Mouse (Mus musculus): ENCODE results near the gene Lhfp. TPM values are rescaled to one million over a fixed set of nuclear protein-coding genes. Genes with fewer than 3 reads are reported as not detected.

Lhfp gene
- polyA plus RNA-seq, 1 experiment: 114 TPM

- WGBS: 46% methylated on average over 10 of the region's 10 CpGs
- peak overlapping the region; percentile 31; the same call in 1 of the 2 replicates for H3K27ac ChIP-seq (ENCODE audit: insufficient read depth, low read length)
- no peaks in the 10 kb centered on the region for H3K27me3 ChIP-seq (ENCODE audit: control insufficient read depth, insufficient read depth, low read length)
- H3K4me1 ChIP-seq (ENCODE audit: control insufficient read depth, insufficient read depth, low read length): peaks cover 15% of the 10 kb centered on the region
- DNase-seq: peak; percentile 64 to 84
- H3K4me3 ChIP-seq (replicated peaks; ENCODE audit: insufficient read depth, low read depth, low read length): no peak overlapping the region
- TF ChIP-seq CTCF (IDR thresholded peaks at IDR 0.05; ENCODE audit: borderline replicate concordance, insufficient read depth, low read depth, low read length): no peak
- no peak for TF ChIP-seq POLR2A (IDR thresholded peaks at IDR 0.05; ENCODE audit: borderline replicate concordance, insufficient read depth, low read length)
Observed at GRCm38 (mm10) chr3:53173310-53174063, 132.2 kb downstream of the Lhfp start.

- no peak for TF ChIP-seq CTCF (IDR thresholded peaks at IDR 0.05; ENCODE audit: borderline replicate concordance, insufficient read depth, low read depth, low read length)
- no peak for TF ChIP-seq POLR2A (IDR thresholded peaks at IDR 0.05; ENCODE audit: borderline replicate concordance, insufficient read depth, low read length)
- Histone ChIP-seq H3K27me3 (ENCODE audit: control insufficient read depth, insufficient read depth, low read length) (no peaks in the 10 kb centered on the region), H3K4me1 (ENCODE audit: control insufficient read depth, insufficient read depth, low read length) (no peaks in the 10 kb centered on the region; the same call in 1 of the 2 replicates), H3K4me3 (replicated peaks; ENCODE audit: insufficient read depth, low read depth, low read length) (no peak overlapping the region), H3K27ac (ENCODE audit: insufficient read depth, low read length) (no peak overlapping the region)
- DNase-seq: no peak
- 95% methylated on average over 6 of the region's 6 CpGs for WGBS
Observed at GRCm38 (mm10) chr3:53179936-53180335, 138.6 kb downstream of the Lhfp start.

GRCm38 (mm10) chr3:53185439-53185838 is 144.1 kb downstream of the Lhfp start:
- DNase-seq: no peak
- 95% methylated on average over 2 of the region's 2 CpGs for WGBS
- H3K4me3 ChIP-seq (replicated peaks; ENCODE audit: insufficient read depth, low read depth, low read length): no peak overlapping the region
- H3K27me3 ChIP-seq (ENCODE audit: control insufficient read depth, insufficient read depth, low read length): no peaks in the 10 kb centered on the region
- no peaks in the 10 kb centered on the region; the same call in 1 of the 2 replicates for H3K4me1 ChIP-seq (ENCODE audit: control insufficient read depth, insufficient read depth, low read length)
- H3K27ac ChIP-seq (ENCODE audit: insufficient read depth, low read length): no peak overlapping the region
- TF ChIP-seq CTCF (IDR thresholded peaks at IDR 0.05; ENCODE audit: borderline replicate concordance, insufficient read depth, low read depth, low read length): no peak
- no peak for TF ChIP-seq POLR2A (IDR thresholded peaks at IDR 0.05; ENCODE audit: borderline replicate concordance, insufficient read depth, low read length)

GRCm38 (mm10) chr3:53193441-53193840 is 152.1 kb downstream of the Lhfp start:
- no peak overlapping the region for H3K27ac ChIP-seq (ENCODE audit: insufficient read depth, low read length)
- H3K27me3 ChIP-seq (ENCODE audit: control insufficient read depth, insufficient read depth, low read length): no peaks in the 10 kb centered on the region
- 24% methylated on average over 4 of the region's 4 CpGs for WGBS
- H3K4me1 ChIP-seq (ENCODE audit: control insufficient read depth, insufficient read depth, low read length): peaks cover 18% of the 10 kb centered on the region
- no peak overlapping the region for H3K4me3 ChIP-seq (replicated peaks; ENCODE audit: insufficient read depth, low read depth, low read length)
- peak in 1 of 2 experiments; percentile 58 for DNase-seq
- no peak for TF ChIP-seq POLR2A (IDR thresholded peaks at IDR 0.05; ENCODE audit: borderline replicate concordance, insufficient read depth, low read length)
- no peak for TF ChIP-seq CTCF (IDR thresholded peaks at IDR 0.05; ENCODE audit: borderline replicate concordance, insufficient read depth, low read depth, low read length)

DNA sequence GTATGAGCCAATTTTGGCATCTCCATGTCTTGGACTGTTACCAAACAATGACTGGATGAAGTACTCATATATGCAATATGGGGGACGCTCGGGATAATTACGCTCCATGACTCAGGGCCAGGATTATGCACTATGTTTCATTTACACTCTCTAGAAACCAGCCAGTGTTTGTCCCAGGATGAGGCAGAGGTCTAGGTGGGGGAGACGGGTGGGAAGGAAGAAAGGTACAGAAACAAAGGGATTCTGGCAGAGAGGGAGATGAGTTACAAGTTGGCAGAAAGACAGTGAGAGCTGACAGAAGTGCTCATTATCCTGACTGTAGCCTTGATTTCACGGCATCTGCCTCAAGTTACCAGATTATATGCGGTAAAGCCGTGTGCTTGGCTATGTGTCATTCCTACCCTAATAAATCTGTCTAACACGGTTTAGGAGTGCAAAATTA is 154.4 kb downstream of the Lhfp start:
- H3K4me1 ChIP-seq (ENCODE audit: control insufficient read depth, insufficient read depth, low read length): peaks cover 23% of the 10 kb centered on the region
- 24% methylated on average over 8 of the region's 8 CpGs for WGBS
- DNase-seq: no peak
- H3K27me3 ChIP-seq (ENCODE audit: control insufficient read depth, insufficient read depth, low read length): no peaks in the 10 kb centered on the region
- TF ChIP-seq POLR2A (IDR thresholded peaks at IDR 0.05; ENCODE audit: borderline replicate concordance, insufficient read depth, low read length) (no peak), CTCF (IDR thresholded peaks at IDR 0.05; ENCODE audit: borderline replicate concordance, insufficient read depth, low read depth, low read length) (no peak)
- no peak overlapping the region for H3K4me3 ChIP-seq (replicated peaks; ENCODE audit: insufficient read depth, low read depth, low read length)
- H3K27ac ChIP-seq (ENCODE audit: insufficient read depth, low read length): no peak overlapping the region

- peak in 1 of 2 experiments; percentile 16 for DNase-seq
- no peak for TF ChIP-seq CTCF (IDR thresholded peaks at IDR 0.05; ENCODE audit: borderline replicate concordance, insufficient read depth, low read depth, low read length)
- no peak for TF ChIP-seq POLR2A (IDR thresholded peaks at IDR 0.05; ENCODE audit: borderline replicate concordance, insufficient read depth, low read length)
Observed at GRCm38 (mm10) chr3:53200175-53200574, 158.8 kb downstream of the Lhfp start.

GRCm38 (mm10) chr3:53200853-53201252 is 159.5 kb downstream of the Lhfp start:
- peaks cover 41% of the 10 kb centered on the region for H3K4me1 ChIP-seq (ENCODE audit: control insufficient read depth, insufficient read depth, low read length)
- 70% methylated on average over 10 of the region's 10 CpGs for WGBS
- DNase-seq: peak in 1 of 2 experiments; percentile 12
- TF ChIP-seq CTCF (IDR thresholded peaks at IDR 0.05; ENCODE audit: borderline replicate concordance, insufficient read depth, low read depth, low read length) (no peak), POLR2A (IDR thresholded peaks at IDR 0.05; ENCODE audit: borderline replicate concordance, insufficient read depth, low read length) (no peak)
- no peak overlapping the region for H3K4me3 ChIP-seq (replicated peaks; ENCODE audit: insufficient read depth, low read depth, low read length)
- no peaks in the 10 kb centered on the region for H3K27me3 ChIP-seq (ENCODE audit: control insufficient read depth, insufficient read depth, low read length)
- no peak overlapping the region; the same call in 1 of the 2 replicates for H3K27ac ChIP-seq (ENCODE audit: insufficient read depth, low read length)

More at GRCm38 (mm10) chr3:53200175-53200574, 158.8 kb downstream of the Lhfp start:
- no peak overlapping the region for H3K4me3 ChIP-seq (replicated peaks; ENCODE audit: insufficient read depth, low read depth, low read length)
- no peaks in the 10 kb centered on the region for H3K27me3 ChIP-seq (ENCODE audit: control insufficient read depth, insufficient read depth, low read length)
- 80% methylated on average over 8 of the region's 8 CpGs for WGBS
- H3K27ac ChIP-seq (ENCODE audit: insufficient read depth, low read length): no peak overlapping the region
- H3K4me1 ChIP-seq (ENCODE audit: control insufficient read depth, insufficient read depth, low read length): peaks cover 40% of the 10 kb centered on the region

DNA sequence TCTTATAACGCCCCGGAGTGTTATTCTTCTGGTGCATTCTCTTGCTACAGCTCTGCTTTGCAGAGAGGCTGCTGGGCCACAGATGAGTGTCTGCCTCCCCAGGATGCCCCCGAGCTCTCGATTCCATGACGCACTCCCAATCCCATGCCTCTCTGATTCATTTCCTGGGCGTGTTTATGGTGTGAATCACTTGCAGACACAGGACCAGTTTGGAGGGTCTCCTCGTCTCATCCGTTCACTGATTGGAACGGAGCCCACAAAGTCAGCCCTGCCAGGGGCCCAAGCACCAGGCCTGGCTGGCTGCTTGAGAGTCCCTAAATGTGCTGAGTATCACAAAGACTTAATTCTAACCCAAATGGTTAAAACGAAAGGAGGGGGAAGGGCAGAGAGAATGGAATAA is 160.3 kb downstream of the Lhfp start:
- Histone ChIP-seq H3K27me3 (ENCODE audit: control insufficient read depth, insufficient read depth, low read length) (no peaks in the 10 kb centered on the region), H3K4me3 (replicated peaks; ENCODE audit: insufficient read depth, low read depth, low read length) (no peak overlapping the region), H3K27ac (ENCODE audit: insufficient read depth, low read length) (peak overlapping the region; percentile 30), H3K4me1 (ENCODE audit: control insufficient read depth, insufficient read depth, low read length) (peaks cover 44% of the 10 kb centered on the region)
- peak in 1 of 2 experiments; percentile 40 for DNase-seq
- WGBS: 26% methylated on average over 10 of the region's 10 CpGs
- TF ChIP-seq POLR2A (IDR thresholded peaks at IDR 0.05; ENCODE audit: borderline replicate concordance, insufficient read depth, low read length) (no peak), CTCF (IDR thresholded peaks at IDR 0.05; ENCODE audit: borderline replicate concordance, insufficient read depth, low read depth, low read length) (no peak)
